Mouse (Mus musculus): ENCODE measurements around the gene Fundc2.

The Fundc2 gene

DNA sequence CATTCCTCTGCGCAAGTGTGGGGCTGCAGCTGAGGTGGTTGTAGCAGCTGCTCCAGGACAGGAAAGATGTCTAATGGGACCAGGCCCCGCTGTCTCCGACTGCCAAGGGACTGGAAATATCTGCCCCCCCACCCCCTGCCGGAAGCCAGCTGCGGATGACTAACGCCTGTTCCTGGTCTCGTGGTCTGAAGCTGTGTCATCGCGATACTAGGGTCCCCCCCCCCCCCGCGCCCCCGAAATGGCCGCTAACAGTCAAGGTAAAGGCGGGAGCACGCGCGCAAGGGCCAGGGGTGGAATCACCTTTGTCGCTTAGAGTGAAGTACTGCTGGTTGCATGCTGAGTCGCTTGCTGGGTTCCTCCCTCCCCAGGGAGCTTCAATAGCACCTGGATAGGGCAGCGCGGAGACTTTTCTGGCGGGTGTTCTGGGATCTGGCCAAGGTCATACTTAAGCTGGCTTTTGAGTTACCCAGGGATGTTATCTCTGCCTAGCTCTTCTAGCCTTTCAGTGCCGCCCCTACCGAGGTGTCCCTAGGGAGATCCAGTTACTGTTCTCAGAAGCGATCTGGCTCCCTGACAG is at the start of gene Fundc2, which contains the start of gene F8:
TSS of gene Fundc2 (plus strand) at position 205 of the 577 bp plus-strand sequence.
TSS of gene F8 (minus strand) at position 421 of the 577 bp plus-strand sequence.
- peak; percentile 43 for DNase-seq (ENCODE audit: low read depth, low spot score)

DNA sequence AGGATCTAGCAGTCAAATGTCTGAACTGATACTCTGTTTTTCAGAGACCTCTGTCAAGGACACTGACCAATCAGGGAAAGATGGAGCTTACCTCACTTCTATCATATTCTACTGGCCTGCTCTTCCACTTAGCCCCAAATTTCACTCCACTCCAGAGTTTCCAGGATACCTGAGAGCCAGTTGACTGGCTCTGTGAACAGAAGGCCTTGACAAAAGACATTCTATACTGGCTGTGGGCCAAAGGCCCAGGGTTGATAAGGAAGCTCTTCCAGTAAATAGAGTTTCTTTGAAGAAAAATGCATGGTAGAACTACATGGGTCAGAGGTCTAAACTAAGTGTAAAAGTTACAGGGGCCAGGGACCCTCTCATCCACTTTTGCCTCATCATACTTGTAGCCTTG is 12.0 kb upstream of the Fundc2 start:
- DNase-seq (ENCODE audit: low read depth, low spot score), result no peak

DNA sequence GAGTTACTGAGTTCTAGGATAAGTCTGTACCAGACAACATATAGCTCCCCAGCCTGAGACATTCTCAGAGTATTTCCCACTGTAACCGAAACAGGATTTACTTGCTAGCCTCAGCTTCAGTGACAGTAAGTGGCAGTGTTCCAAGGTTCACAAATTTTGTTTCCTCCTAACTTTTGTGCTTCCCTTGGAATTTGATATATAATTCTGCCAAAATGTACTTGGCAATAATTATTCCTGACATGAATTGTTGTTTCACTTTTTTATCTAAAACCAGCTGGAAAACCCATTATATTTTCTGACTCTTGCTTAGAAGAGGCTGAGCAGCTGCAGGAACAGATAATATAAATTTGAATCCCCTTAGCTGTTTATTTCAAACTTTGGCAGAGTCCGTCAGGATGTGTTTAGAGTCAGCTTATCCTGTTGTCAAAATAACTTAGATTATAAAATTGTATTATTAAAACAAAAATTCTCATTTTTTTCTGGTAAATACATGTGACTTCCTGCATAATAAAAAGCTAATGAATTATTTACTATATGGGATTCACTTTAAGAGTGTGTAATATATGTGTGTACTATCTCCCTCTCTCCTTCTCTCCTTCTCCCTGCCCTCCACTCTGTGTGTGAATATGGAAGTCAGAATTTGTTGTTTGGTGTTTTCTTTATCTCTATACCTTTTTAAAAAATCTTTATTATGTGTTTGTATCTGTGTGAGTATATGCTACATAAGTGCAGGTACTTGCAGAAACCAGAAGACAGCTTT is 9.4 kb upstream of the Fundc2 start:
- no peak for DNase-seq (ENCODE audit: low read depth, low spot score)

DNA sequence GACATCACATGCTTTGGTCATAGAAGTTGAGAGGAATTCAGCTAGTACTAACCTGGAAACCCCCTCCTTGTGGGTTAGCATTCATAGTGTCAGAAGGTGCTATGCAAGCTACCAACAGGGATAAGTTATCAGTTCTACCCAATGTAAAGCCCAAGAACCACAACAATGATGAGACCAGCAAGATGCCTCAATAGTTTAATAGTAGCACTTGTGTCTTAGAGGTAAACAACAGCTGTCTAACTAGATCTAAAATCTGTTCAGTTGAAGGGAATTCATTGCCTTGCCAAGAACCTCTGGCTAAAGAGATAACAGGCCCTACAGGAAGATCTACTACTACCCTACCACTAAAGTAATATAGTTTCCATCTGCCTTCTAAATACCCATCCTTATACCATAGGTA is 5.4 kb upstream of the Fundc2 start:
- no peak for DNase-seq (ENCODE audit: low read depth, low spot score)

DNA sequence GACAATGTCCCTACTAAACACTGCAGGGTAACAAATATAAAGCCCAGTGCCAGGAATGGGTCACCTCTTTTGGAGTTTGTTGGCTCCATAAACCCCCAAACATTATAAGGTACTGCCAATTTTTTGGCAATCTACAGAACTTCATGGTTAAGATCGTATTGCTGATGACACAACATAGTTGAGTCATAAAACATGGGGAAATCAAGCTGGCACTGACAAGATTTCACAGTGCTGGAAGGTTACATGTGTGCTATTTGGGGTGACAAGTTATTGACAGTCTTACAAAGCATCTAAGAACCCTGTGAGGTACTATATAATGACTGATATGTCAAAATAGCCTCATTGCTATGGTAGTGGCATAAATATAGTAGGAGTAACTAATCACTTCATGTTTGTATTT is 1.0 kb upstream of the Fundc2 start:
- no peak for DNase-seq (ENCODE audit: low read depth, low spot score)

DNA sequence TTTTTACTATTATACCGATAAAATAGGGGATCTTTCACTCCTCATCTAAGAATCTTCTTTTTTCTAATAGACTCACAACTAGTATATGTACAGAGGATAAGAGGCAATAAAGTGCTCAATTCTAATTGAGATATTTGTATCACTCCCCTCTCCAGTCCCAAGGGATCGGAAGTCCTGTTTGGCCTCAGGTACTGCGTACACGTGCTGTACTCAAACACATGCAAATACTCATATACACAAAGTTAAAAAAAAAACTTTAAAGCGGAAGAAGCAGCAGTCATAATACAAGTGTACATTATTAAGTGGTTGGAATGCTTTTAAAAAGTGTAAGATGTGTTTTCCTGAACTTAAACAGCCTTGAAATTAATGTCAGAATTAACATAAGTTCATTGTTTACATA is 500 bp upstream of the Fundc2 start:
- DNase-seq (ENCODE audit: low read depth, low spot score), result no peak

DNA sequence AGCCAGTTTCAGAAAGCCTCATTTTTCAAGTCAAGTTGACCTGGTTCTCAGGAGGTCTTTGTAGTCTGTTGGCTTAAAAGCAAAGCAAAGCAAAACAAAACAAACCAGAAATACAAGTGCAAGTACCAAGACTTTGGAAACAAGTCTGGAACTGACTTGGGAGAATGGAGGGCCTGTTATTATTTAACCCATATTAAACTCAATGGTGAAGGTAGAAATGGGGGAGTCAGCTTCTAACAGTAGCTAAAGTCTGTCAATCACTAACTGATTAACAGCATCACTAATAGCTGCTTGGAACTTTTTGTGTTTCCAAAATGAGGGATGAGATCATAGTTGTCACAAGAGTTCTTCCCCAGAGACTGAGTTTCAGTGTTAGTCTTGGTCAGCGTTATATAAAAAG is 17.3 kb downstream of the Fundc2 start:
- no peak for DNase-seq (ENCODE audit: low read depth, low spot score)

DNA sequence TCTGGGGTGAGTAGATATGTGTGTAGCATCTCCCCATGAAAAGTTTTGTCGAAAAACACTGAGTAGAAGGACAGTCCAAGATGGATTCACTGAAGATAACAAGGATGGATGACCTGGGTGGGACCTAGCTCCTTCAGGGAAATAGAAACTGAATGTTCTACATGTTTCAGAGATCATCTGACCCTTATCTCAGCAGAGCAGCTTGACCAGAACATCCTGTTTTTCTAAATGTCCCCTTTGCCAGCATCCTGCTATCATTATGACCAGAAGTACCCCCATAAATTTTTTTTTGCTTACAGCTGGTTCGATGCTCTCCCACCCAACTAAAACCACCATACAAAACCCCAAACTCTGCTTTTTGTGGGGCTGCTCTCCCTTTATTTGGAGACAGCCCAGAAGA is 20.5 kb downstream of the Fundc2 start:
- no peak for DNase-seq (ENCODE audit: low read depth, low spot score)

DNA sequence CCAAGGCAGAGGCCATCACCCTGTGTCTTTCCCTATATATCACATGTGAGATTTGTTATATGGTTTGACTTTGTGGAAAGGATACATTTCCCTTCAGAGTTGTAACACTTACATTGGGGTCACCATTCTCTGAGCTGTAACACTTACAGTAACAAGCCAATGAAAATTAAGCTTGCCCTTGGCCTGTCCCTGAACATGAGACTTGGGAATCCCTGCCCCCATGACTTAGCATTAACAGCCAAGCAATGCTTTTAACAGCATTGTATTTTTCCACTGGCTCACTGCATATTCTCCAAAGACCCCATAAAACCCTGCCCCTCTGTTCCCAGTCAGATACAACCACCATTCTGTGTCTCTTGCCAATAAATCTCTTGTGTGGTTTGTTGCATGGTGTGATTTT is 21.2 kb downstream of the Fundc2 start:
- no peak for DNase-seq (ENCODE audit: low read depth, low spot score)

DNA sequence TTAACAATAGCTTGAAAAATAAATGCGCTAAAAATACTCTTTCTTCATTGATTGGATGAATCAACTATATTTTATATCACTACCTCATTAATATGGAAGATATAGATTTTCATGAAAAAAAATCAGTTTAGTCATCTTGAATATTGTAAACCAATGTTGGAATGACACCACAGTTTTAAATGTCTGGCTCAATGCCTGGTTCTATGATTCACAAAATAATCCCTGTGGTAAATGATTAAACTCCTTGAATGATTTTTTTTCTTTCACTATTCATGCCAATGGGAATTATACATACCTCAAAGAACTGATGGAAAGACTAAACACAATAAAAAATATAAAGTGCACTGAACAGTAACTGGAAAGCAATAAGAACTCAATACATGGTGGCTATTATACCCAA is 27.5 kb downstream of the Fundc2 start:
- no peak for DNase-seq (ENCODE audit: low read depth, low spot score)

DNA sequence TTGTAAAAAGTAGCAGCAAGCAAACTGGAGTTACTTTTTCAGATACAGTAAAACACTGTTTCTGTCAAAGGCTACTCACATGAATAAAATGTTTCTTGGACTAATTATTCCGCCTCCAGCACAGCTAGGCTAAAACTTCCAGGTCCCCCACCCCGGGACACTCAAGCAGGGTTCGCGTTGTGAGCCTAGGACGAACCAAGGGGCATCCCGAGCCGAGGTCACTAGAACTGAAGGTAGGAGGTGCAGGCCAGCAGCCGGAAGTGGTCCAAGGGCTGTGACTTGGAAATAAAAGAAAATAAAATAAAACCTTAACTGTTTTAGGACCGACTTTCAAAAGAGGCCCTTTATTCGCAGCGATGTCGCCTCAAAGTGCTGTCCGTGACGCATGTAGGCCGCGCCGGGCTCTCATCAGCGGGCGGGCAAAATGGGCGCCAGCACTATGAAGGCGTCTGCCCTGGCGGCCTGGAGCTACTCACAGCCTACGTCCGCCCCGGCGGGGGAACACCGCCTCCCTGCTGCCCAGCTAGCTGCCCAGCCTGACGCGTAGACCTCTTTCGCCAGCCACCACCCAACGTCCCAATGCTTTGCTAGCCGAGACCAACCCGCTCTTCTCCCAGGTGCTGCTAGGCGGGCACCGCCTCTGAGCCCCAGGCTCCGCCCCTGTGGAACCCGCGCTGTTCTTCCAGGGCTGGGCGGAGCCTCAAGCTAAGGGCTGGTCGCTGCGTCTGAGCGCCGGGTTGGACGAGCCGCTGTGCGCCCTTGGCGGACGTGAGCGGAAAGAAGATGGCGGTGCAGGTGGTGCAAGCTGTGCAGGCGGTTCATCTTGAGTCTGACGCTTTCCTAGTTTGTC is 34.0 kb downstream of the Fundc2 start, which contains the start of the genes Cmc4, Mtcp1 and Brcc3:
TSS of gene Cmc4 (minus strand) at position 649 of the 850 bp plus-strand sequence.
TSS of gene Mtcp1 (minus strand) at position 653 of the 850 bp plus-strand sequence.
TSS of gene Brcc3 (plus strand) at position 693 of the 850 bp plus-strand sequence.
- peak; percentile 81 for DNase-seq (ENCODE audit: low read depth, low spot score)

All from c-Kit-negative CD71-positive TER-119-positive erythroid progenitor cells, embryonic 14.5 days (primary cell).